Mouse (Mus musculus): ENCODE measurements around the gene Hpgds. TPM values are rescaled to one million over a fixed set of nuclear protein-coding genes. Genes with fewer than 3 reads are reported as not detected.

The Hpgds gene
- polyA plus RNA-seq (2017; shearing (Covaris generic)): 8.6 TPM

DNA sequence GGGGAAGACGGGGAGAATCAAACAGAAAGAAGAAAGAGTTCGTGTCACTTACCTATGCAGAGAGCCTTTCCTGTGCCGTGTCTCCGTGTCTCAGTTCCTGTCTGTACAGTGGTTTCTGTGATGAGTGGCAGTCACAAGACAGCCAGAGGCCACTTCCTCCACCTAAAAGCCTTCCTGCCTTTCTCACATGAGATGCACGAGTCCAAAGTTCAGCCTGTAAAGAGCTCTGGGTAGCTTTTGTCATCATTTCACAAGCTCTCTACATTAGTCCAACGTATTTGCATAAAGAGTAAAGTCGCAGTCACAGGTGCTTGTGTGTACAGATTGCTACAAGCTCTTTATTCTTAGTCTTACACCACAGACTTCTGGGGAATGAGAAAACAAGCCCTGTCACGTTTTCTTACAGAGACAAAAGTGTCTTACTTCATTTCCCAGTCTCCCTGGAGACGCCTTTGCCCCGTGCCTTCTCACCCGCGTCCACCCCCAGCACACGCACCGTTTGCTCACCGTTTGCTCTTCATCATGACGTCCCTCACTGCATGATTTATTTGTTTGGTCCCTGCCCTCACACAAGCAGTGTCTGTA, at the start of gene Hpgds:
Gene Hpgds (minus strand): TSS at position 288 of the 585 bp plus-strand sequence.

Other genes with a start within 250 kb of the Hpgds start
- 45.4 TPM for gene Smarcad1, start 102.3 kb downstream of the Hpgds start, polyA plus RNA-seq (2017; shearing (Covaris generic))
- gene C130060K24Rik, start 236.2 kb upstream of the Hpgds start, polyA plus RNA-seq (2017; shearing (Covaris generic)): not detected